Comparison of ENCODE assay signal across 18 mouse cellular contexts in the genomic region with DNA sequence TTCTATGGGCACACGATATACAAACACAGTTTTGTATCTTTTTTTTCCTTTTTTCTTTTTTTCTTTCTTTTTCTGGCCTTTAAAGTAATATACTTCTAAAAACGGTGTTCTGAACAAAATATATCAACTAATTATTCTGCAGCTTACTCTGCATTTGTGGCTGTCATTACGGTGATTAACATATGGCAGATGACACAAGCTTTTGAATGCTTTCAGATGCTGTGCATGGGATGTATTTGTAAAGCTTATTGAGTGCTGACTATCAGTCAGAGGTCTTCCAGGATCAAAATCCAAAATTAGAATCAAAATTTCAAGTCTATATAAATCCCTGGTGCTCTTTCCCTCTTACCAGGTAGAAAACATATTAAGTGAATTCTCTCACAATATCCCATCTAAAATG.
A peak's percentile ranks its signal among the peaks of the same experiment; 100 is the strongest.
DNase-seq lines count a peak whose midpoint lies in the region; ATAC-seq lines count a peak whose summit lies in the region.
"Had no signal": no experiment of that assay in that cellular context is flagged by ENCODE, and none has a peak within 500 bp of the region (broad histone marks: within the 10 kb centered on the region; RNA-seq: fewer than 3 reads in every experiment).

No protein-coding gene starts in this region.

- H3K9me3 ChIP-seq in forebrain, embryonic 14.5 days (replicated peaks; ENCODE audit: control insufficient read depth, low read length): no peaks in the 10 kb centered on the region
- H3K9me3 ChIP-seq in forebrain, embryonic 11.5 days (ENCODE audit: control insufficient read depth, low read length): no peaks in the 10 kb centered on the region
- H3K9me3 ChIP-seq in forebrain, embryonic 16.5 days (ENCODE audit: control insufficient read depth, low read length): no peaks in the 10 kb centered on the region
- H3K9me3 ChIP-seq in forebrain, embryonic 12.5 days: no peaks in the 10 kb centered on the region
- H3K9me3 ChIP-seq in hindbrain, embryonic 14.5 days (ENCODE audit: control insufficient read depth, low read length): no peaks in the 10 kb centered on the region
- H3K9me3 ChIP-seq: embryonic facial prominence, embryonic 10.5 days; embryonic facial prominence, embryonic 12.5 days; forebrain, embryonic 13.5 days had no signal

- H3K4me2 ChIP-seq in forebrain, embryonic 14.5 days (ENCODE audit: low read length): no peak overlapping the region
- H3K4me2 ChIP-seq in forebrain, embryonic 11.5 days (ENCODE audit: low read depth, low read length, severe bottlenecking): no peak overlapping the region
- H3K4me2 ChIP-seq in forebrain, embryonic 16.5 days (ENCODE audit: low read length): no peak overlapping the region
- H3K4me2 ChIP-seq in forebrain, embryonic 12.5 days: no peak overlapping the region
- no peak overlapping the region for H3K4me2 ChIP-seq in hindbrain, embryonic 14.5 days (replicated peaks)
- H3K4me2 ChIP-seq: embryonic facial prominence, embryonic 12.5 days; forebrain, embryonic 13.5 days had no signal

- H3K27me3 ChIP-seq in forebrain, embryonic 14.5 days (replicated peaks; ENCODE audit: control insufficient read depth, insufficient read depth, low read length): no peaks in the 10 kb centered on the region
- H3K27me3 ChIP-seq in forebrain, embryonic 11.5 days (ENCODE audit: control insufficient read depth, insufficient read depth, low read length): no peaks in the 10 kb centered on the region
- no peaks in the 10 kb centered on the region for H3K27me3 ChIP-seq in forebrain, embryonic 16.5 days (replicated peaks; ENCODE audit: control insufficient read depth, insufficient read depth, low read length)
- no peaks in the 10 kb centered on the region for H3K27me3 ChIP-seq in forebrain, embryonic 12.5 days
- no peaks in the 10 kb centered on the region for H3K27me3 ChIP-seq in hindbrain, embryonic 14.5 days (ENCODE audit: control insufficient read depth, insufficient read depth, low read length)
- H3K27me3 ChIP-seq: embryonic facial prominence, embryonic 12.5 days; forebrain, embryonic 13.5 days had no signal

- DNase-seq in forebrain, embryonic 14.5 days (ENCODE audit: low spot score): peak; percentile 47
- DNase-seq in forebrain, embryonic 11.5 days (ENCODE audit: low spot score): no peak
- DNase-seq in hindbrain, embryonic 14.5 days (ENCODE audit: low spot score): no peak
- DNase-seq: adrenal gland, adult 2 months; adrenal gland, postnatal 10 days; adrenal gland, postnatal 25 days; B cell, adult 2 months; cerebellum, adult 11-12 months; cerebellum, adult 2 months; cerebellum, adult 9-10 months; cerebellum, postnatal 10 days; cerebellum, postnatal 25 days had no signal

- H3K9ac ChIP-seq in forebrain, embryonic 14.5 days (ENCODE audit: low read length): no peak overlapping the region
- H3K9ac ChIP-seq in forebrain, embryonic 11.5 days (ENCODE audit: low read length): no peak overlapping the region
- H3K9ac ChIP-seq in forebrain, embryonic 16.5 days (replicated peaks; ENCODE audit: low read depth, low read length): no peak overlapping the region
- H3K9ac ChIP-seq in forebrain, embryonic 12.5 days: no peak overlapping the region
- H3K9ac ChIP-seq in hindbrain, embryonic 14.5 days: no peak overlapping the region
- H3K9ac ChIP-seq: embryonic facial prominence, embryonic 12.5 days; forebrain, embryonic 13.5 days had no signal

- ATAC-seq in forebrain, embryonic 14.5 days: peak; percentile 77; the same call in 1 of the 2 replicates
- ATAC-seq in forebrain, embryonic 11.5 days (replicated peaks; ENCODE audit: low FRiP score): no peak
- ATAC-seq in forebrain, embryonic 16.5 days: peak; percentile 61; the same call in 1 of the 2 replicates
- ATAC-seq in forebrain, embryonic 12.5 days (ENCODE audit: low FRiP score): no peak
- no peak for ATAC-seq in hindbrain, embryonic 14.5 days (ENCODE audit: low FRiP score)
- ATAC-seq: CD4-positive, CD25-positive, alpha-beta regulatory T cell, adult 4 months; forebrain, embryonic 13.5 days had no signal

- H3K4me3 ChIP-seq in forebrain, embryonic 14.5 days (ENCODE audit: low read depth, low read length): no peak overlapping the region
- H3K4me3 ChIP-seq in forebrain, embryonic 11.5 days (ENCODE audit: low read depth, low read length): no peak overlapping the region
- no peak overlapping the region for H3K4me3 ChIP-seq in forebrain, embryonic 16.5 days (replicated peaks; ENCODE audit: low read length)
- no peak overlapping the region for H3K4me3 ChIP-seq in forebrain, embryonic 12.5 days (replicated peaks)
- no peak overlapping the region for H3K4me3 ChIP-seq in hindbrain, embryonic 14.5 days (replicated peaks; ENCODE audit: low read length)
- H3K4me3 ChIP-seq: embryonic facial prominence, embryonic 10.5 days; embryonic facial prominence, embryonic 12.5 days; forebrain, embryonic 13.5 days had no signal

- no peak overlapping the region for H3K27ac ChIP-seq in forebrain, embryonic 14.5 days (ENCODE audit: low read depth, low read length)
- no peak overlapping the region for H3K27ac ChIP-seq in forebrain, embryonic 11.5 days (ENCODE audit: low read depth, low read length)
- no peak overlapping the region for H3K27ac ChIP-seq in forebrain, embryonic 16.5 days (ENCODE audit: low read length)
- H3K27ac ChIP-seq in forebrain, embryonic 12.5 days: no peak overlapping the region
- no peak overlapping the region for H3K27ac ChIP-seq in hindbrain, embryonic 14.5 days
- H3K27ac ChIP-seq: embryonic facial prominence, embryonic 10.5 days; embryonic facial prominence, embryonic 12.5 days; forebrain, embryonic 13.5 days had no signal

- H3K4me1 ChIP-seq in forebrain, embryonic 14.5 days (ENCODE audit: control insufficient read depth, insufficient read depth, low read length): no peaks in the 10 kb centered on the region
- no peaks in the 10 kb centered on the region for H3K4me1 ChIP-seq in forebrain, embryonic 11.5 days (replicated peaks; ENCODE audit: control insufficient read depth, insufficient read depth, low read length)
- H3K4me1 ChIP-seq in forebrain, embryonic 16.5 days (replicated peaks; ENCODE audit: control insufficient read depth, insufficient read depth, low read length): no peaks in the 10 kb centered on the region
- H3K4me1 ChIP-seq in forebrain, embryonic 12.5 days: no peaks in the 10 kb centered on the region
- no peaks in the 10 kb centered on the region for H3K4me1 ChIP-seq in hindbrain, embryonic 14.5 days (replicated peaks; ENCODE audit: control insufficient read depth, insufficient read depth, low read length)
- H3K4me1 ChIP-seq: embryonic facial prominence, embryonic 10.5 days; embryonic facial prominence, embryonic 12.5 days; forebrain, embryonic 13.5 days had no signal

- WGBS in forebrain, embryonic 14.5 days: 69% methylated on average over 3 of the region's 3 CpGs
- 84% methylated on average over 3 of the region's 3 CpGs for WGBS in forebrain, embryonic 11.5 days
- WGBS in forebrain, embryonic 16.5 days: 50% methylated on average over 3 of the region's 3 CpGs
- WGBS in forebrain, embryonic 12.5 days: 86% methylated on average over 3 of the region's 3 CpGs
- 76% methylated on average over 3 of the region's 3 CpGs for WGBS in hindbrain, embryonic 14.5 days

- H3K36me3 ChIP-seq in forebrain, embryonic 14.5 days (ENCODE audit: control insufficient read depth, insufficient read depth, low read length): no peaks in the 10 kb centered on the region
- no peaks in the 10 kb centered on the region for H3K36me3 ChIP-seq in forebrain, embryonic 11.5 days (ENCODE audit: control insufficient read depth, insufficient read depth, low read length)
- H3K36me3 ChIP-seq in forebrain, embryonic 16.5 days (ENCODE audit: control insufficient read depth, insufficient read depth): no peaks in the 10 kb centered on the region
- H3K36me3 ChIP-seq in forebrain, embryonic 12.5 days (replicated peaks): no peaks in the 10 kb centered on the region
- H3K36me3 ChIP-seq in hindbrain, embryonic 14.5 days (replicated peaks; ENCODE audit: control insufficient read depth, insufficient read depth): no peaks in the 10 kb centered on the region
- H3K36me3 ChIP-seq: embryonic facial prominence, embryonic 10.5 days; embryonic facial prominence, embryonic 12.5 days had no signal

Comparison
In these comparisons a context has a peak if more than half of its experiments do, and no peak if none do; other contexts are left out.
1. ATAC-seq: peak in forebrain, embryonic 14.5 days (single experiment) and forebrain, embryonic 16.5 days (single experiment); none in forebrain, embryonic 11.5 days (single experiment), forebrain, embryonic 12.5 days (single experiment) and hindbrain, embryonic 14.5 days (single experiment).